Mouse (Mus musculus) heart, embryonic 10.5 days (tissue): ENCODE measurements at regions not wholly inside any gene's neighbourhood (a gene's known extent, or its start where the extent isn't known, plus 50 kb on each side); places are given as distances from the start of the nearest gene placed in this dataset.

Experiments
- DNase-seq: peaks from one replicate; pipeline ENCODE4 v3.0.0-alpha.2; 2017; ENCODE audit warnings: low spot score
- H3K27ac ChIP-seq: fragments of 300-500 bp; sonication (generic); 2 replicates; pipeline ENCODE4 v1.5.1; 2016; ENCODE audit warnings: mild to moderate bottlenecking
- H3K27me3 ChIP-seq: fragments of 300-500 bp; sonication (generic); 2 replicates; pipeline ENCODE4 v1.6.1; 2016; ENCODE audit warnings: mild to moderate bottlenecking; ENCODE audit not compliant: poor library complexity, insufficient read depth, severe bottlenecking
- H3K36me3 ChIP-seq: fragments of 300-500 bp; sonication (generic); 2 replicates; pipeline ENCODE4 v1.6.1; 2016; ENCODE audit warnings: mild to moderate bottlenecking, moderate library complexity
- H3K4me1 ChIP-seq: fragments of 300-500 bp; sonication (generic); 2 replicates; pipeline ENCODE4 v1.6.1; 2016; ENCODE audit warnings: mild to moderate bottlenecking
- H3K4me3 ChIP-seq: fragments of 300-500 bp; sonication (generic); 2 replicates; pipeline ENCODE4 v1.5.1; 2016; ENCODE audit warnings: mild to moderate bottlenecking, moderate library complexity
- H3K9me3 ChIP-seq: fragments of 300-500 bp; sonication (generic); 2 replicates; pipeline ENCODE4 v1.6.1; 2016; ENCODE audit warnings: mild to moderate bottlenecking, moderate library complexity
- WGBS: fragments of 180-500 bp; shearing (Covaris S2); methylation state at CpG from one replicate; pipeline ENCODE4 v1.1.7; 2016; 5-methylcytosine and 5-hydroxymethylcytosine counted together

GRCm38 (mm10) chr1:90333676-90334430 is 130.1 kb downstream of the Ackr3 start:
- H3K27ac ChIP-seq = no peak overlapping the region
- 0 out of 2 replicates have a peak, but pooled peaks cover 6% of the 10 kb centered on the region for H3K27me3 ChIP-seq
- DNase-seq = no peak
- peaks cover 13% of the 10 kb centered on the region; the same call in 1 of the 2 replicates for H3K4me1 ChIP-seq
- no peaks in the 10 kb centered on the region for H3K36me3 ChIP-seq
- 83% methylated on average over 6 of the region's 6 CpGs for WGBS
- H3K9me3 ChIP-seq = no peaks in the 10 kb centered on the region
- no peak overlapping the region for H3K4me3 ChIP-seq

GRCm38 (mm10) chr1:90335001-90335747 is 131.4 kb downstream of the Ackr3 start:
- H3K9me3 ChIP-seq = no peaks in the 10 kb centered on the region
- no peaks in the 10 kb centered on the region for H3K36me3 ChIP-seq
- H3K27ac ChIP-seq = no peak overlapping the region
- H3K27me3 ChIP-seq = 0 out of 2 replicates have a peak, but pooled peaks cover 12% of the 10 kb centered on the region
- 81% methylated on average over 25 of the region's 25 CpGs for WGBS
- H3K4me3 ChIP-seq = no peak overlapping the region
- peaks cover 13% of the 10 kb centered on the region; the same call in 1 of the 2 replicates for H3K4me1 ChIP-seq
- DNase-seq = no peak

DNA sequence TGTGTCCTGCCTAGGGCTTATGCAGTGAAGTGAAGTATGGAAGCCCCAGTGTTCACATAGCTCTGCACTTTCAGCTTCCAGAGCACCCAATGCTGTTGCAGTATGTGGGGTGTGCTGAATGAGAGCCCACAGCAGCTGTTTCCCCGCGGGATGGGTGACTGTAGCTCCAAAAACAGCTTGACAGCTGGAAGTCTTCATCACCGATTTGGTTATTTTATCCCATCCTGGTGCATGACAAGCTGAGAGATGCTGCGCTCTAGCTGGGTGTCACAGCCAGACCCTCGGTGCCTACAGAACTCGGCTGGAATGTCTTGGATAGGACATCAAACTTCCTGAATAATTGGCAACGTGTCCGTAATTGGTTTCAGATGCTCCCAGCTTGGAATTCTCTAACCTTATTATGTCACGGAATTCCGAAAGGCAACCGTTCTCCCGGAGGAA is 134.1 kb downstream of the Ackr3 start:
- DNase-seq = no peak
- Histone ChIP-seq H3K4me1 (peaks cover 13% of the 10 kb centered on the region; the same call in 1 of the 2 replicates), H3K27me3 (0 out of 2 replicates have a peak, but pooled peaks cover 12% of the 10 kb centered on the region), H3K27ac (no peak overlapping the region), H3K9me3 (no peaks in the 10 kb centered on the region), H3K36me3 (no peaks in the 10 kb centered on the region), H3K4me3 (no peak overlapping the region)
- 78% methylated on average over 12 of the region's 12 CpGs for WGBS

DNA sequence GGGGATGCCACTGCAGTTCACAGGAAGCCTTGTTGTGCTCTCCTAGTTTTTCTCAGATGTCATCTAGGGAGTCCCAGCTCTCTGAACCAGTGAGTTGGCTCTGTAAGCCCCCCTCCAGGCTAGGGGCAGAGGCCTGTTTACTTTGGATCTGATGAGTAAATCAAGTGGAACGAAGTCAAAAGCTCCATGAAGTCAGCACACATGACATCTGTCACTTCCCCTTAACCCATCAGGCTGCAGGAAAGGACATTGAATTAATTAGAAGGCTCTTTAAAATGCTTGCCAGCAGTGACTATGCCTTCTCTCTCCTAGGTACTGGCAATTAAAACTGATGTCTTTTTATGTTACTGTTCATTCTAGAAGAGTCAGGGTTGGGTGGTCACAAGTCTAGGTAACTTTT is 138.6 kb downstream of the Ackr3 start:
- DNase-seq = no peak
- Histone ChIP-seq H3K27ac (0 out of 2 replicates have a peak overlapping the region, but pooled peaks have one; percentile 37), H3K27me3 (peaks cover 12% of the 10 kb centered on the region; the same call in 1 of the 2 replicates), H3K9me3 (no peaks in the 10 kb centered on the region), H3K36me3 (no peaks in the 10 kb centered on the region), H3K4me1 (0 out of 2 replicates have a peak, but pooled peaks cover 5% of the 10 kb centered on the region), H3K4me3 (no peak overlapping the region)
- WGBS = 39% methylated on average over 1 of the region's 1 CpGs

GRCm38 (mm10) chr1:90343492-90343891 is 139.7 kb downstream of the Ackr3 start:
- DNase-seq = no peak
- WGBS = 77% methylated on average over 2 of the region's 2 CpGs

GRCm38 (mm10) chr1:90347032-90347431 is 143.3 kb downstream of the Ackr3 start:
- no peak overlapping the region for H3K27ac ChIP-seq
- no peaks in the 10 kb centered on the region for H3K9me3 ChIP-seq
- 40% methylated on average over 6 of the region's 6 CpGs for WGBS
- H3K27me3 ChIP-seq = no peaks in the 10 kb centered on the region; the same call in 1 of the 2 replicates
- no peaks in the 10 kb centered on the region for H3K36me3 ChIP-seq
- no peak overlapping the region for H3K4me3 ChIP-seq
- no peak for DNase-seq
- no peaks in the 10 kb centered on the region for H3K4me1 ChIP-seq

More at GRCm38 (mm10) chr1:90343492-90343891, 139.7 kb downstream of the Ackr3 start:
- Histone ChIP-seq H3K9me3 (no peaks in the 10 kb centered on the region), H3K36me3 (no peaks in the 10 kb centered on the region), H3K4me3 (no peak overlapping the region), H3K27me3 (peaks cover 9% of the 10 kb centered on the region; the same call in 1 of the 2 replicates), H3K27ac (no peak overlapping the region), H3K4me1 (no peaks in the 10 kb centered on the region)

- peaks cover 18% of the 10 kb centered on the region for H3K4me1 ChIP-seq
- no peaks in the 10 kb centered on the region for H3K36me3 ChIP-seq
- 48% methylated on average over 6 of the region's 6 CpGs for WGBS
- no peak overlapping the region for H3K4me3 ChIP-seq
- H3K27me3 ChIP-seq = no peaks in the 10 kb centered on the region; the same call in 1 of the 2 replicates
- no peaks in the 10 kb centered on the region for H3K9me3 ChIP-seq
- no peak for DNase-seq
- no peak overlapping the region for H3K27ac ChIP-seq
These were observed 145.8 kb downstream of the Ackr3 start for GRCm38 (mm10) chr1:90349611-90350010.

- H3K27me3 ChIP-seq = peaks cover 7% of the 10 kb centered on the region
- no peak overlapping the region for H3K4me3 ChIP-seq
- H3K27ac ChIP-seq = no peak overlapping the region; the same call in 1 of the 2 replicates
- no peak for DNase-seq
- WGBS = 23% methylated on average over 7 of the region's 7 CpGs
- no peaks in the 10 kb centered on the region for H3K36me3 ChIP-seq
- no peaks in the 10 kb centered on the region for H3K9me3 ChIP-seq
- peaks cover 18% of the 10 kb centered on the region for H3K4me1 ChIP-seq
These were observed 149.5 kb downstream of the Ackr3 start for GRCm38 (mm10) chr1:90353325-90353724.

DNA sequence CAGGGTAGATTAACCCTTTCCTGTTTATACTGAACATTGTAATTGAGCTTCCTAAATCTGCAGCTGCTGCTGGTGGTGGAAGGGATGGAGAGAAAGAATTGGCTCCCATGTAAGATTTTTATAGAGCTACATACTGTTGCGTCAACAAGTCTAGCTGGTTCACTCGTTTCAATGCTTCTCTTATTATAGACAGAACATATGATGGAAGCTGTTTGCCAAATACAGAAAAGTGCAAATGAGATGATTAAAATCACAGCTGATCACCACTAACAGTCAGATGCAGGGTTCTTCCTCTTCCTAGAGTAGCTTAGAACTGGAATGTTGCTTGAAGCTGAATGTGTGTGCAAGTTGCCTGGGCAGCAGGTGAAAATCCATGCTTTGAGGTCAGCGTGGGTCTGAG is 152.8 kb downstream of the Ackr3 start:
- H3K4me1 ChIP-seq = peaks cover 18% of the 10 kb centered on the region
- H3K27ac ChIP-seq = no peak overlapping the region
- DNase-seq = no peak
- H3K36me3 ChIP-seq = no peaks in the 10 kb centered on the region
- no peaks in the 10 kb centered on the region for H3K9me3 ChIP-seq
- 83% methylated on average over 3 of the region's 3 CpGs for WGBS
- H3K4me3 ChIP-seq = no peak overlapping the region
- H3K27me3 ChIP-seq = peaks cover 7% of the 10 kb centered on the region

- no peak overlapping the region for H3K27ac ChIP-seq
- H3K4me1 ChIP-seq = peaks cover 16% of the 10 kb centered on the region
- H3K9me3 ChIP-seq = no peaks in the 10 kb centered on the region
- H3K27me3 ChIP-seq = peaks cover 7% of the 10 kb centered on the region
- H3K4me3 ChIP-seq = no peak overlapping the region
- DNase-seq = no peak
- no peaks in the 10 kb centered on the region for H3K36me3 ChIP-seq
These were observed 153.6 kb downstream of the Ackr3 start for GRCm38 (mm10) chr1:90357391-90357790.

GRCm38 (mm10) chr1:90358971-90359370 is 155.2 kb downstream of the Ackr3 start:
- no peak for DNase-seq
- Histone ChIP-seq H3K4me3 (no peak overlapping the region), H3K27me3 (peaks cover 7% of the 10 kb centered on the region), H3K27ac (no peak overlapping the region), H3K9me3 (no peaks in the 10 kb centered on the region), H3K36me3 (no peaks in the 10 kb centered on the region), H3K4me1 (peaks cover 4% of the 10 kb centered on the region; the same call in 1 of the 2 replicates)
- 82% methylated on average over 2 of the region's 2 CpGs for WGBS

- peaks cover 7% of the 10 kb centered on the region for H3K27me3 ChIP-seq
- no peaks in the 10 kb centered on the region for H3K36me3 ChIP-seq
- DNase-seq = no peak
- H3K4me3 ChIP-seq = no peak overlapping the region
- 77% methylated on average over 3 of the region's 3 CpGs for WGBS
- no peak overlapping the region for H3K27ac ChIP-seq
- peaks cover 2% of the 10 kb centered on the region; the same call in 1 of the 2 replicates for H3K4me1 ChIP-seq
- H3K9me3 ChIP-seq = no peaks in the 10 kb centered on the region
These were observed 156.3 kb downstream of the Ackr3 start for GRCm38 (mm10) chr1:90360065-90360464.

DNA sequence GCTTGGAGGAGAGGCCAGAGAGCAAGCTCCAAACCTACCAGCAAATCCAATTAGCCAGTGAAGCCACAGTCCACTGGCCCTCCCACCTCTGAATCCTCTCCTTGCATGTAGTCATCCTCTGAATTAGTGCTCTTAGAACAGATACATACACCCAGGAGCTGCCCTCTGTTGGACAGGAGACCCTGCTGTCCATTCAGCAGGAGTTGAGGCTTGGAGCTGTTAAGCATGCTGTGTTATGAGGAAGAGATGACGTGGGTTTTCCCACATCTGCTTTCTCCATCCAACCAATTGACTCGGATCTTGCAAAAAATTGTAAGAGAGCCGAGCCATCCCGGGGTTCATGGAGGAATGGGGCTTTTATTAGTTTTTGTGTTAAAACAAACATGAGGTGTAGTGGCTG is 160.7 kb downstream of the Ackr3 start:
- DNase-seq = no peak
- WGBS = 79% methylated on average over 4 of the region's 4 CpGs
- H3K36me3 ChIP-seq = no peaks in the 10 kb centered on the region
- peaks cover 8% of the 10 kb centered on the region; the same call in 1 of the 2 replicates for H3K4me1 ChIP-seq
- H3K4me3 ChIP-seq = no peak overlapping the region
- 0 out of 2 replicates have a peak overlapping the region, but pooled peaks have one; percentile 29 for H3K27ac ChIP-seq
- no peaks in the 10 kb centered on the region for H3K9me3 ChIP-seq
- H3K27me3 ChIP-seq = 0 out of 2 replicates have a peak, but pooled peaks cover 3% of the 10 kb centered on the region
